Mouse (Mus musculus): ENCODE results near the gene Ubac2. TPM values are rescaled to one million over a fixed set of nuclear protein-coding genes. Genes with fewer than 3 reads are reported as not detected.

Gene Ubac2
- polyA plus RNA-seq, 2 experiments = 46.3 to 66.9 TPM

- Histone ChIP-seq H3K9me3 (ENCODE audit: control insufficient read depth, low read length) (no peaks in the 10 kb centered on the region), H3K36me3 (ENCODE audit: control insufficient read depth, insufficient read depth, low read length) (no peaks in the 10 kb centered on the region), H3K27me3 (ENCODE audit: control insufficient read depth, insufficient read depth, low read length) (no peaks in the 10 kb centered on the region), H3K4me3 (replicated peaks; ENCODE audit: low read length) (no peak overlapping the region), H3K4me2 (replicated peaks; ENCODE audit: low read depth, low read length, severe bottlenecking) (no peak overlapping the region), H3K9ac (ENCODE audit: low read depth, low read length, severe bottlenecking) (no peak overlapping the region), H3K27ac (replicated peaks; ENCODE audit: low read depth, low read length) (no peak overlapping the region), H3K4me1 (ENCODE audit: control insufficient read depth, insufficient read depth, low read length) (peaks cover 5% of the 10 kb centered on the region; the same call in 1 of the 2 replicates)
- WGBS = 84% methylated on average over 4 of the region's 4 CpGs
- TF ChIP-seq POLR2A (IDR thresholded peaks at IDR 0.05; ENCODE audit: borderline replicate concordance, extremely low read depth, insufficient read depth, insufficient read length) = no peak
- ATAC-seq (ENCODE audit: low FRiP score, low read depth) (no peak), DNase-seq (ENCODE audit: low spot score) (no peak)
These were observed 87.0 kb downstream of the Ubac2 start for GRCm38 (mm10) chr14:121965461-121965860.

- H3K9ac ChIP-seq (ENCODE audit: low read depth, low read length, severe bottlenecking) = no peak overlapping the region
- H3K4me2 ChIP-seq (replicated peaks; ENCODE audit: low read depth, low read length, severe bottlenecking) = no peak overlapping the region
- no peak overlapping the region for H3K4me3 ChIP-seq (replicated peaks; ENCODE audit: low read length)
- peaks cover 5% of the 10 kb centered on the region; the same call in 1 of the 2 replicates for H3K4me1 ChIP-seq (ENCODE audit: control insufficient read depth, insufficient read depth, low read length)
- no peak for TF ChIP-seq POLR2A (IDR thresholded peaks at IDR 0.05; ENCODE audit: borderline replicate concordance, extremely low read depth, insufficient read depth, insufficient read length)
- no peak overlapping the region for H3K27ac ChIP-seq (replicated peaks; ENCODE audit: low read depth, low read length)
- no peaks in the 10 kb centered on the region for H3K36me3 ChIP-seq (ENCODE audit: control insufficient read depth, insufficient read depth, low read length)
- DNase-seq (ENCODE audit: low spot score) = no peak
- H3K27me3 ChIP-seq (ENCODE audit: control insufficient read depth, insufficient read depth, low read length) = no peaks in the 10 kb centered on the region
- no peaks in the 10 kb centered on the region for H3K9me3 ChIP-seq (ENCODE audit: control insufficient read depth, low read length)
- ATAC-seq (ENCODE audit: low FRiP score, low read depth) = no peak
- 88% methylated on average over 4 of the region's 4 CpGs for WGBS
These were observed 88.7 kb downstream of the Ubac2 start for GRCm38 (mm10) chr14:121967095-121967494.

GRCm38 (mm10) chr14:121970402-121970801 is 92.0 kb downstream of the Ubac2 start:
- no peak for ATAC-seq (ENCODE audit: low FRiP score, low read depth)
- 88% methylated on average over 1 of the region's 1 CpGs for WGBS
- H3K27me3 ChIP-seq (ENCODE audit: control insufficient read depth, insufficient read depth, low read length) = no peaks in the 10 kb centered on the region

DNA sequence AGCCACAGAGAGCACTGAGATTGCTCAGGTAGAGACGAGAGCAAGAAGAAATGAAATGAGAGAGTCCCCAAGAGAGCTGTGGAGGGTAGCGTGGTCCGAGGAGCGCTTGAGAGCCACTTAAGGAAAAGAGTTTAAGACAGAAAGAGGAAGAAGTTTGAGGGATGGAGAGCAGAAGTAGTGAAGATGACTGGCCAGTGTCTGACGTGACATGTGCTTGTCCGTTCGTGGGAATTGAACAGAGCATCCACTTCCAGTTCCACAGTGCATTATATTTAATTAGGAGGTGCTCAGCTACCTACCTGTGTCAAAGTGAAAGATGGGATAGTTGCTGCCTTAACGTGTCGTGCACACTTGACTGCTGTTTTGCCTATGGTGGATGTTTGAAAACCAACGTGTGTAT is 94.7 kb downstream of the Ubac2 start:
- TF ChIP-seq POLR2A (IDR thresholded peaks at IDR 0.05; ENCODE audit: borderline replicate concordance, extremely low read depth, insufficient read depth, insufficient read length) = no peak
- H3K4me2 ChIP-seq (replicated peaks; ENCODE audit: low read depth, low read length, severe bottlenecking) = no peak overlapping the region
- no peaks in the 10 kb centered on the region for H3K4me1 ChIP-seq (ENCODE audit: control insufficient read depth, insufficient read depth, low read length)
- H3K27ac ChIP-seq (replicated peaks; ENCODE audit: low read depth, low read length) = no peak overlapping the region
- no peaks in the 10 kb centered on the region for H3K9me3 ChIP-seq (ENCODE audit: control insufficient read depth, low read length)
- H3K9ac ChIP-seq (ENCODE audit: low read depth, low read length, severe bottlenecking) = no peak overlapping the region
- H3K27me3 ChIP-seq (ENCODE audit: control insufficient read depth, insufficient read depth, low read length) = no peaks in the 10 kb centered on the region
- H3K36me3 ChIP-seq (ENCODE audit: control insufficient read depth, insufficient read depth, low read length) = 0 out of 2 replicates have a peak, but pooled peaks cover 7% of the 10 kb centered on the region
- 89% methylated on average over 10 of the region's 10 CpGs for WGBS
- ATAC-seq (ENCODE audit: low FRiP score, low read depth) (no peak), DNase-seq (ENCODE audit: low spot score) (no peak)
- no peak overlapping the region for H3K4me3 ChIP-seq (replicated peaks; ENCODE audit: low read length)

More at GRCm38 (mm10) chr14:121970402-121970801, 92.0 kb downstream of the Ubac2 start:
- Histone ChIP-seq H3K4me1 (ENCODE audit: control insufficient read depth, insufficient read depth, low read length) (no peaks in the 10 kb centered on the region), H3K36me3 (ENCODE audit: control insufficient read depth, insufficient read depth, low read length) (no peaks in the 10 kb centered on the region), H3K4me3 (replicated peaks; ENCODE audit: low read length) (no peak overlapping the region), H3K9me3 (ENCODE audit: control insufficient read depth, low read length) (no peaks in the 10 kb centered on the region), H3K4me2 (replicated peaks; ENCODE audit: low read depth, low read length, severe bottlenecking) (no peak overlapping the region), H3K9ac (ENCODE audit: low read depth, low read length, severe bottlenecking) (no peak overlapping the region), H3K27ac (replicated peaks; ENCODE audit: low read depth, low read length) (no peak overlapping the region)
- no peak for DNase-seq (ENCODE audit: low spot score)
- no peak for TF ChIP-seq POLR2A (IDR thresholded peaks at IDR 0.05; ENCODE audit: borderline replicate concordance, extremely low read depth, insufficient read depth, insufficient read length)

GRCm38 (mm10) chr14:121981531-121981930 is 103.1 kb downstream of the Ubac2 start:
- DNase-seq (ENCODE audit: low spot score) (no peak), ATAC-seq (ENCODE audit: low FRiP score, low read depth) (no peak)
- 66% methylated on average over 1 of the region's 1 CpGs for WGBS
- no peak overlapping the region for H3K4me3 ChIP-seq (replicated peaks; ENCODE audit: low read length)
- H3K9ac ChIP-seq (ENCODE audit: low read depth, low read length, severe bottlenecking) = no peak overlapping the region
- no peaks in the 10 kb centered on the region for H3K36me3 ChIP-seq (ENCODE audit: control insufficient read depth, insufficient read depth, low read length)
- H3K9me3 ChIP-seq (ENCODE audit: control insufficient read depth, low read length) = no peaks in the 10 kb centered on the region
- H3K4me1 ChIP-seq (ENCODE audit: control insufficient read depth, insufficient read depth, low read length) = no peaks in the 10 kb centered on the region; the same call in 1 of the 2 replicates
- no peak overlapping the region for H3K27ac ChIP-seq (replicated peaks; ENCODE audit: low read depth, low read length)
- TF ChIP-seq POLR2A (IDR thresholded peaks at IDR 0.05; ENCODE audit: borderline replicate concordance, extremely low read depth, insufficient read depth, insufficient read length) = no peak
- H3K27me3 ChIP-seq (ENCODE audit: control insufficient read depth, insufficient read depth, low read length) = no peaks in the 10 kb centered on the region
- H3K4me2 ChIP-seq (replicated peaks; ENCODE audit: low read depth, low read length, severe bottlenecking) = no peak overlapping the region

All from limb, embryonic 14.5 days (tissue).